Mouse (Mus musculus) cortical plate, adult 2 months (tissue): Measurements from ENCODE around the gene 2210016F16Rik.

ENCODE experiments used
- CTCF ChIP-seq: fragments of 200-500 bp; IDR thresholded peaks from 2 replicates; pipeline ENCODE4 v1.5.1; 2011; ENCODE audit warnings: mild to moderate bottlenecking, control low read depth, low read length; ENCODE audit not compliant: insufficient read depth; ENCODE audit errors: extremely low read depth
- POLR2A ChIP-seq: fragments of 200-500 bp; IDR thresholded peaks from 2 replicates; pipeline ENCODE4 v1.6.1; 2011; ENCODE audit warnings: mild to moderate bottlenecking, low read length, control low read depth; ENCODE audit not compliant: insufficient read depth; ENCODE audit errors: extremely low read depth

- no peak for TF ChIP-seq POLR2A
- no peak for TF ChIP-seq CTCF
Observed at GRCm38 (mm10) chr13:58384371-58384770, 654 bp downstream of the 2210016F16Rik start.
